Mouse (Mus musculus) liver, postnatal 0 days (tissue): ENCODE measurements around the gene Tmigd1. TPM values are rescaled to one million over a fixed set of nuclear protein-coding genes. Genes with fewer than 3 reads are reported as not detected.

ENCODE experiments used
- ATAC-seq: fragments of 200-750 bp; cut with Nextera tagmentation; 2 replicates; pipeline ENCODE4 v1.8.0; 2017; ENCODE audit warnings: mild to moderate bottlenecking, moderate library complexity
- DNase-seq: peaks from one replicate; pipeline ENCODE4 v3.0.0-alpha.2; 2016
- H3K27ac ChIP-seq: fragments of 300-500 bp; sonication (generic); 2 replicates; pipeline ENCODE4 v1.5.1; 2014; ENCODE audit warnings: antibody characterized with exemption, moderate library complexity, mild to moderate bottlenecking, low read depth
- H3K27me3 ChIP-seq: fragments of 300-500 bp; sonication (generic); 2 replicates; pipeline ENCODE4 v1.6.1; 2014; ENCODE audit warnings: low read length, control low read depth, mixed read lengths; ENCODE audit not compliant: insufficient read depth
- H3K36me3 ChIP-seq: fragments of 300-500 bp; sonication (generic); replicated peaks from 2 replicates; pipeline ENCODE4 v1.6.1; 2014; ENCODE audit warnings: mild to moderate bottlenecking, control low read depth, low read length, moderate library complexity, mixed read lengths; ENCODE audit not compliant: insufficient read depth
- H3K4me1 ChIP-seq: fragments of 300-500 bp; sonication (generic); 2 replicates; pipeline ENCODE4 v1.6.1; 2014; ENCODE audit warnings: antibody characterized with exemption, mild to moderate bottlenecking, control low read depth; ENCODE audit not compliant: insufficient read depth
- H3K4me2 ChIP-seq: fragments of 300-500 bp; sonication (generic); 2 replicates; pipeline ENCODE4 v1.6.1; 2014; ENCODE audit warnings: low read depth, mild to moderate bottlenecking, low read length, moderate library complexity, mixed read lengths
- H3K4me3 ChIP-seq: fragments of 300-500 bp; sonication (generic); 2 replicates; pipeline ENCODE4 v1.5.1; 2014; ENCODE audit warnings: low read depth, low read length
- H3K9ac ChIP-seq: fragments of 300-500 bp; sonication (generic); replicated peaks from 2 replicates; pipeline ENCODE4 v1.6.1; 2014; ENCODE audit warnings: mild to moderate bottlenecking, moderate library complexity
- H3K9me3 ChIP-seq: fragments of 300-500 bp; sonication (generic); 2 replicates; pipeline ENCODE4 v1.6.1; 2016; ENCODE audit warnings: mild to moderate bottlenecking, control low read depth, low read length, mixed read lengths
- CTCF ChIP-seq: sonication (generic); IDR thresholded peaks from 2 replicates; pipeline ENCODE4 v1.5.1; 2016; ENCODE audit warnings: antibody characterized with exemption, low read depth
- EP300 ChIP-seq: IDR thresholded peaks from 2 replicates; pipeline ENCODE4 v1.6.1; 2016; ENCODE audit warnings: antibody characterized with exemption, low read depth, mild to moderate bottlenecking
- WGBS: fragments of 180-500 bp; shearing (Covaris S2); extraction: QIAGEN DNeasy Blood & Tissue Kit; methylation state at CpG from one replicate; pipeline ENCODE4 v1.1.7; 2014; ENCODE audit not compliant: insufficient replicate concordance; 5-methylcytosine and 5-hydroxymethylcytosine counted together
- polyA plus RNA-seq: library from polyadenylated mRNA; unstranded; fragments of >200 nt; fragmentation: Nextera tagmentation; extraction: Ambion mirVana; gene quantifications from 2 replicates; pipeline ENCODE4 v1.2.1, GENCODE M21; 2015

The Tmigd1 gene
- polyA plus RNA-seq, 1 experiment from 2014 or later, result not detected

DNA sequence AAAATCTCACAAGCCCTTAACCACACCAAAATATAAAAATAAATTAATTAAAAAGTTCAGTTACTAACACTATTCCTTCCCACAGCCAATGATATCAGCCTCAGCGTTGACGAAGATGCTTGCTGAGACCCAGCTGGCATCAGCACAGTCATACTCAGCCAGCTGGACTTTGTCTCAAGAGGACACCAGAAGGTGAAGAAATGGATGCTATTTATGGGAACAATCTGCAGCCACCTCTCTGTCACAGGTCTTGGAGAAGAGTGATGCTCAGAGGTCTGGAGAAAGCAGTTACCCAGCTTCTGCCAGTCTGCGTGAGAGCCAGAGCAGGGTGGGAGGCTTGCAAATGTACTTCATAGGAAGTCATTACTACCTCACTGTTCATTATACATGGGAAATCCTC lies 40.8 kb upstream of the Tmigd1 start:
- DNase-seq (no peak), ATAC-seq (no peak)
- Histone ChIP-seq H3K4me2 (no peak overlapping the region), H3K36me3 (no peaks in the 10 kb centered on the region), H3K27ac (no peak overlapping the region), H3K9ac (no peak overlapping the region), H3K4me3 (no peak overlapping the region), H3K4me1 (0 out of 2 replicates have a peak, but pooled peaks cover 4% of the 10 kb centered on the region), H3K27me3 (no peaks in the 10 kb centered on the region), H3K9me3 (no peaks in the 10 kb centered on the region)
- 87% methylated on average over 3 of the region's 3 CpGs for WGBS
- no peak for TF ChIP-seq EP300
- TF ChIP-seq CTCF, result no peak

DNA sequence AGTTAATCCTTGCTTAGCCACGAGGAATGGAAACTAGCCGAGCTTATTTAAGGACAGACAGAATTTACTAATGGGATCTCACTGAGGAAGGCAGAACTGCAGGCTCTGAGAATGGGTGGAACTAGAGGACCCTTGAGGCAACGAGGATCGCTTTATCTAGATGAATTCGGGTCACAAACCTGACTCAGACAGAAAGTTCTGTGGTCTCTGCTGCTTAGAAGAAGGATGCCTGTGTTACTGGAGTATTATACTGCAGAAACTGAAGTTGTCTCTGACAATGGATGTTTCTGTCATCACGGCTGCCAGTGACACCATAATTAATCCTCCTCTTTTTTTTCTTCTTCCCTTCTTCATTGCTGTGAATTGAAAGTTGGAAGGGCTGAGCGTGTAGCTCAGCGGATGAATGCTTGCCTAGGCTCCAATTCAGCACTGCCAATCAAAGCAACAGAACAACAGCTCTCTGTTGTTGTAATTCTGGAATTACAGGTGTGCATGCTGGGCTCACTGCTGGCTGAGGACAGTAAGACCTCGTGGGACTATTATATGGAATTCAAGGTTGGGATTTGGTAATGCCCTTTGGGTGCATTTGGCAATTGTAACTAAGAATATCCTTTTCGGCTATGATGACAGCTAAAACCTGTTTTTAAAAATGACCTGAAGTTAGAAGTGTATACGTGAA lies 29.3 kb upstream of the Tmigd1 start:
- H3K27me3 ChIP-seq, result no peaks in the 10 kb centered on the region
- no peak overlapping the region for H3K9ac ChIP-seq
- no peak for TF ChIP-seq EP300
- no peak for TF ChIP-seq CTCF
- no peak overlapping the region for H3K4me3 ChIP-seq
- H3K36me3 ChIP-seq, result no peaks in the 10 kb centered on the region
- no peaks in the 10 kb centered on the region for H3K9me3 ChIP-seq
- 76% methylated on average over 11 of the region's 11 CpGs for WGBS
- ATAC-seq (no peak), DNase-seq (no peak)
- no peak overlapping the region for H3K27ac ChIP-seq
- no peak overlapping the region for H3K4me2 ChIP-seq
- peaks cover 5% of the 10 kb centered on the region; the same call in 1 of the 2 replicates for H3K4me1 ChIP-seq

DNA sequence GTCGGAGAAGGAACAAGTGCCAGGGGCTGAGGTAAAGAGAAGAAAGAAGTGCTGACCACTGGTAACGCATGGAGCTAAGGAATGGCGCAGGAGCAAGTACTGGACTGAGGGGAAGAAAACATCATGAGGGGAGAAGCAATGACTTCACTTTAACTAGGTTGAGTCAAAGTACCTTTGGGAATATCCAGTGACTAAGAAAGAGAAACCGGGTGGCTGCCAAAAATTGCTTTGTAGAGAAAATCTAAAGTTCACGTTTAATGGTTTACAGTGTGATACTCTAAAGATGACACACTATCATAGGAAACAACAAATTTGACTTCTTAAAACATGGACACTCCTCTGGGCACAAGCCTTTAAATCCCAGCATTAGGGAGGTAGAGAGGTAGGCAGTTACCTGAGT lies 28.1 kb upstream of the Tmigd1 start:
- Histone ChIP-seq H3K9ac (no peak overlapping the region), H3K4me2 (no peak overlapping the region), H3K4me1 (peaks cover 5% of the 10 kb centered on the region; the same call in 1 of the 2 replicates), H3K4me3 (no peak overlapping the region), H3K27me3 (no peaks in the 10 kb centered on the region), H3K27ac (no peak overlapping the region), H3K9me3 (no peaks in the 10 kb centered on the region), H3K36me3 (no peaks in the 10 kb centered on the region)
- no peak for TF ChIP-seq EP300
- ATAC-seq, result no peak
- no peak for DNase-seq
- 88% methylated on average over 5 of the region's 5 CpGs for WGBS

DNA sequence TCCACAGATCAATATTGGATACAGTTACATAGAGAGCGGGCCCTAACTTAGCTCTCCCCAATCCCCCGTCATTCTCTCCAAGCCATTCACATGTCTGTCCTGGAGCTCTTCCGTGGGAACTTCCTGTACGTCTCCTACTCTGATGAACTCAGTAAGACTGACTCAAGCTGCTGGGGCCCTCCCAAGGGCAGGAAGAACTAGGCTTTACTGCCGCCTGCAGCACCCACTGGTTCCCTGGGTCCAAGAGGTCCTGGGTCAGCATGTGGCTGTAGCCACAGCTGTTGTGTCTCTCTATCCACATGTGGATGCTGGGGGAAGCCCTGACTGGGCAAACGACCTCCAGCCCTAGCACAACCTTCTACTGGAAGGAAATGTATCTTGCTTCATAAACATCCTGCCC lies 27.2 kb upstream of the Tmigd1 start:
- H3K9ac ChIP-seq, result no peak overlapping the region
- ATAC-seq (no peak), DNase-seq (no peak)
- no peak for TF ChIP-seq CTCF
- TF ChIP-seq EP300, result no peak
- H3K9me3 ChIP-seq, result no peaks in the 10 kb centered on the region
- no peak overlapping the region for H3K4me2 ChIP-seq
- H3K36me3 ChIP-seq, result no peaks in the 10 kb centered on the region
- no peaks in the 10 kb centered on the region for H3K27me3 ChIP-seq
- WGBS, result 42% methylated on average over 6 of the region's 6 CpGs
- H3K4me1 ChIP-seq, result peaks cover 5% of the 10 kb centered on the region; the same call in 1 of the 2 replicates
- H3K27ac ChIP-seq, result no peak overlapping the region
- no peak overlapping the region for H3K4me3 ChIP-seq

DNA sequence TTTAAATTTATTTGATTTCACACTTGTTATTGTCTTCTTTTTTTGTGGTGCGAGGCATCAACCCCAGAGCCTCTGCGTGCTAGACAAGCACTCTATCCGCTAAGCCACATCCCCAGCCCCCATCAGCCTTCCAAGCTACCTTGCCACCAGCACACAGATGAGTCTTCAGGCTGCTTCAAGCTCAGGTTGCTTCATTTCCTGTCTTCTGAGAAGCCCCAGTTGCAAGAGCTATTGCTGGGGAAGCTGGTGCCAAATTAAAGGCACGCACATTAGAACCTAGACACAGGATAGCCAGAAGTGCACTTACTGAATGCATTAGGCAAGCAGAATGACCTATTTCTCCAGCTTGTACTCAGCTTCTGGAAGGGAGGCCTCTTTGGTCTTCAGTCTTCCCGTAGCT lies 22.1 kb upstream of the Tmigd1 start:
- H3K4me2 ChIP-seq, result no peak overlapping the region
- H3K4me1 ChIP-seq, result peaks cover 4% of the 10 kb centered on the region; the same call in 1 of the 2 replicates
- H3K9me3 ChIP-seq, result no peaks in the 10 kb centered on the region
- no peak overlapping the region for H3K4me3 ChIP-seq
- no peak; the same call in 1 of the 2 replicates for ATAC-seq
- WGBS, result 59% methylated on average over 5 of the region's 5 CpGs
- no peaks in the 10 kb centered on the region for H3K36me3 ChIP-seq
- peak overlapping the region; percentile 48; the same call in 1 of the 2 replicates for H3K27ac ChIP-seq
- no peak for DNase-seq
- TF ChIP-seq EP300, result no peak
- TF ChIP-seq CTCF, result no peak
- H3K27me3 ChIP-seq, result no peaks in the 10 kb centered on the region
- H3K9ac ChIP-seq, result no peak overlapping the region

DNA sequence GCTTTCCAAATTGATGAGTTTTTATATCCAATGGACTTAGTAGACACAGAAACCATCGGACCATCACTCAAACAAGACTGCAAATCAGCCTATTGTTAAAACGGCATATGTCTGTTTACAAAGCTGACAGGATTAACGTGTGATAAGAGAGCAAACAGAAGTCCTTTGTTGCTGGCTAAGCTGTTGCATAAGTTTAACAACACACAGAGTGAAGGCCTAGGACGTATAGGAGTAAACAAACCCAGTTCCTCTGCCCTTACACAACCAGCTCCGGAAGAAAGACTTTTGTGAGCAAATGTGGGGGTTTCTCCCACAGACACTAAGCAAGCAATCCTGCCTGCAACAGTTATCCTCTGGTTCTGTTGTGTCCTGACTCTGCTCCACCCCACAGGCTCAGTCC lies 17.5 kb upstream of the Tmigd1 start:
- no peak overlapping the region for H3K4me2 ChIP-seq
- peak; percentile 15 for DNase-seq
- 0 out of 2 replicates have a peak, but pooled peaks cover 2% of the 10 kb centered on the region for H3K4me1 ChIP-seq
- peak; percentile 45 for ATAC-seq
- H3K9me3 ChIP-seq, result no peaks in the 10 kb centered on the region
- no peak overlapping the region for H3K4me3 ChIP-seq
- H3K36me3 ChIP-seq, result no peaks in the 10 kb centered on the region
- no peaks in the 10 kb centered on the region for H3K27me3 ChIP-seq
- H3K9ac ChIP-seq, result no peak overlapping the region
- H3K27ac ChIP-seq, result peak overlapping the region; percentile 74
- TF ChIP-seq EP300 (no peak), CTCF (no peak)
- WGBS, result 36% methylated on average over 5 of the region's 5 CpGs
